Mouse (Mus musculus): ENCODE results near the gene Orai2.

GRCm38 (mm10) chr5:136104511-136104910 lies 66.0 kb downstream of the Orai2 start:
- TF ChIP-seq EP300 (IDR thresholded peaks at IDR 0.05) (no peak), CTCF (IDR thresholded peaks at IDR 0.05) (peak; percentile 68)
